Mouse (Mus musculus) retina, postnatal 1 day (tissue): ENCODE measurements at regions not wholly inside any gene's neighbourhood (a gene's known extent, or its start where the extent isn't known, plus 50 kb on each side); places are given as distances from the start of the nearest gene placed in this dataset.

Experiments
- DNase-seq: peaks from one replicate; pipeline ENCODE4 v3.0.0-alpha.2; 2012

DNA sequence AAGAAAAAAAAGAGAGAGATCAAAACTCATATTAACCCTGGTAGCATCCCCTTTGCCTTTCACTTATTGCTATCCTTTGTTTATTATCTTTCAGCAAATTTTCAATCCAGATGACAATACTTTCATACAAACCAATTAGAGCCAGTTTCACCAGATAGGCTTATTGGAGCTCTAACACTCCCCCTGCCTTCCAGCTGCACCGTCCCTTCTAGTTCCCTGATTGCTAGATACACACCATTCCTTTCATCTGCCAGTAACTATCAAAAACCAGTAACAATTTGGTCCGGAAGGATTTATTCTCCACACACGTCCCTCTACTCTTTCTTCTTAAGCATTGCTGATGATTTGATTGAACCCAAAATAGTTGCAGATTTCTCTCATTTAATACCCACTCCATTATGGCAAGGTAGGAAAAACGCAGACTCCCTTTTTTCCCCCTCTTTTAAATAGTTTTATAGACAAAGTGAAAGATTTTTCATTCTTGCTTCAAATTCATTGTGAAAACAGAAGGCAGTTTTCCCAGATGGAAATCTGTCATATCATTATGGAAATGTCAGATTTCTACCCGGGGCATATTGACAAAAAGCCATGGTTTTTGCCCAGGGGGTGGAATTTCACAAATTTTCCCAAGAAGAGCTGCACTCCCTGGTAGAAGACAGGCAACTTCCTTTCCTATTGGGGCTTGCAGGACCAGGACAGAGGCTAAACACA, 617.3 kb downstream of the Bcl11a start:
- no peak for DNase-seq

DNA sequence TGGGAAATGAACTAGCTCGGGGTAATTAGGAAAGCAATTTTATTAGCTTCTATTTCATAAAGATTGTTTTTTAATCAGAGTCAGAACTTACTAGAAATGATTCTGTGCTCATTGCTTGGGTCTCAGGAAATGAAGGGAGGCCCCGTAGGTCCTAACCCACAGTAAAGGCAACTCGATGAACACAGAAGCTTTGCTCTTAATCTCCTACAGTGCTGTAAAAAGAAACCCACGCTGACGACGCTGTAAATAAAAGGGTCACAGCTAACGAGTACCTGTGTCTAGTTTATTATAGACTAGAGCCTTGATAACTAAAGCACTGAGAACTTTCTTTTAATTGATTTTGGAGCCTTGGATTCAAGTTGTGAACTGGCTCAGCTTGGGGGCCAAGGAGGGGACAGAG, 618.7 kb downstream of the Bcl11a start:
- DNase-seq = no peak

DNA sequence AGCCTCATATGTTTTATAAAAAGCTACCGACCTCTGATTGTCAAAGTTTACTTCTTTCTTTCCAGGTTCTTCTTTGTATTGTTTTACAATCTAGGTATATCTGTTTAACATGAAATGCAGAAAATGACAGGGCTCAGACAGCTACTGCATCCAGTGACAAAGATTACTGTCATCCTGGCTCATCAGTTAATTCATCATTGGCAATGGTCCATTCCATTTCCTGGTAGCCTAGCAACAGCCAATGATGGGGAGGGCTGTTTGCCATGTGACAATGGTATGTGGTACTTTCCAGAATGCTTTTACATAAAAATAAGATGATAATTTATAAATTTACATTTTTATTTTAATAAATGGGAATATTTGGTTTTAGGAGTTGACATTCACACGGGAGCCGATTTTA, 630.9 kb downstream of the Bcl11a start:
- DNase-seq = no peak

DNA sequence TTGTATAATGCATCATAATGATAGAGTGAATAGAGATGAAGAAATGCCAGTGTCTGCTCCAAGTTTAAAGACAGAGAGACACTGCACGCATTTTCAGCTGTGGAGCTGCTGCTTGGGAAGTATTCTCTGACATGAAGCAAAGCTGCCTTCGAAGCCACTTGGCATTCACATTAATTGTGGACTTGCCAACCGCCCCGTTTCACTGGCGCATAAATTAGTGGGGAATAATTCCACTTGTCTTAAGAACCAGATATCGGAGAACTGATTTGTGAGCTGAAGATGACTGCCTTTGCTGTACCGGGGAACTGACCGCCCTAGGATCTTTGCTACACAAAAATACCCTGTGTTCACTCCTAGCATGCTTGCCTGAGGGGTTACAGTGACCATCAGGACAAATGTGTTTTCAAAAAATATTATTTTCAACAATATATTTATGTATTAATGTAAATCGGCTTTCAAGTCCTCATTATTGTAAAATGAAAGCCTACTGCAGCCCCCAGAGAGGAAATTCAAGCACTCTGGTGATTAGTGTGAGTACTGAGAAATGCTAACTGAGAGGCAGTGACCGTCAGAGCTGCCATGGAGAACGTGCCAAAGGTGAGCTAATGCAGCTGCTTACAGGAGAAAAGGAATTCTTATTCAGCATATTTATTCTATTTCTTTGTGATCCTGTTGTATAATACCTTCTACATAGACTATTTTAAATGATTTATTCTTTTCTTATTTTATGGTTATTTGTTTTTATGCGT, 638.9 kb downstream of the Bcl11a start:
- no peak for DNase-seq

DNA sequence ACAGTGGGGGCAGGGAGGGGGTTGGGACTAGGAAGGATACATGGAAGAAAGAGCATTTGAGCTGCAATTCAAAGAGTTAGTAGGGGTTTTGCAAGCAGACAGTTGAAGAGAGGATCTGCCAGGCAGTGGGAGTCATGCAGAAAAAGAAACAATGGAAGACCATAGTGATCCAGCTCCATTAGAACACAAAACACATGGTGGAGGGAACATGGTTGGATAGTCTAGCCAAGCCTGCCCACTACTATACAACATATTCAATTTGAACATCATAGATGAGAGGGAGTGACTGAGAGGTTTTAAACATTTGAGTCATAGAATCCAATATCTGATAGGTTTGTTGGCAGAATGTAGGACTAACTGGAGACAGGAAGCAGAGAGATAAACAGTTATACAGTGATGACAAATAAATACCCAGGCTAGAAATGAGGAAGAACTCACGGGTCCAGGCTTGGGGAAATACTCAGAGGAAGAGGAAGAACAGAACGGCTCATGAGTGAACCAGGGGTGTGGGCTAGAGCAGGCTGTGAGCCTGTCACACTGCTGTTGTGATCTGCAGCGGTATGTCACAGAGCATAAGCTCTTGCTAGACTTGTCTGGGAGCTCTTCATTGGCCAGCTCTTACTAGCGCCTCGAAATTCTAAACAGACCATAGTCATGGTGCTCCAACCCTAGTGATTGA, 646.5 kb downstream of the Bcl11a start:
- DNase-seq = no peak

DNA sequence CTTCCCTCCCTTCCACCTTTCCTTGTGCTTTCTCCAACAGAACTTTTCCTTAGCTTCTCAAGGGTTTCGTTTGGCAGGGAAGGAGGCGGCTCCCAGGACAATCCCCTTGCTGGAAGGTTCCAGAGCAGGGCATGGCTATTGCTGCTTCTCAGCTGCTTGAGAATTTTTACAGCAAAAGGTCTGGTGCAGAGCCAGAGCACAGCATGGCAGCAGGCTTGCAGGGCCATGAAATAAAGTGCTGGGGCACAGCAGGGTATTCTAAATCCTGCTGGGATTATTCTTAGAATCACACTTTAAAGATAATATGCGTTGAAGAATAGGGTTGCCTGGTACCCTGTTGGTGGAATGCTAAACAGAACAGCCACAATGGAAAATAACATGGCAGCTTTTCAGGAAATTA, 648.5 kb downstream of the Bcl11a start:
- no peak for DNase-seq

DNA sequence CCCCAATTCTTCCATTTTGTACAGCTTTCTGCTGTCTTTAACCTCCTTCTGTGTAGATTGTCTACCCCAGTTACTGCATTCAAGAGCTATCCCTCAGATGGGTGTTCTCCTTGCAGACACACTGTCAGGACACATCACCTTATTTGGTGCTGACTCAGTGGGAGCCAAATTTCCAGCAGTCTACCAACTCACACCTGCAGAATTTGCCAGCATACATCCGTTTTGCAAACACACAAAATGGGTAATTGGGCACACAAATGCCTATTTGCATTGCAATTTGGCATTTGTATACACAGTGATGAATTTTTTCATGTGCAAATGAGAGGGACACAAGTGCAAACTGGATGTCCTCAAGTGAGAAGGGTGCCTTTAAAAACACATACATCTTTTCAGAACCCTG, 649.5 kb downstream of the Bcl11a start:
- DNase-seq = no peak

DNA sequence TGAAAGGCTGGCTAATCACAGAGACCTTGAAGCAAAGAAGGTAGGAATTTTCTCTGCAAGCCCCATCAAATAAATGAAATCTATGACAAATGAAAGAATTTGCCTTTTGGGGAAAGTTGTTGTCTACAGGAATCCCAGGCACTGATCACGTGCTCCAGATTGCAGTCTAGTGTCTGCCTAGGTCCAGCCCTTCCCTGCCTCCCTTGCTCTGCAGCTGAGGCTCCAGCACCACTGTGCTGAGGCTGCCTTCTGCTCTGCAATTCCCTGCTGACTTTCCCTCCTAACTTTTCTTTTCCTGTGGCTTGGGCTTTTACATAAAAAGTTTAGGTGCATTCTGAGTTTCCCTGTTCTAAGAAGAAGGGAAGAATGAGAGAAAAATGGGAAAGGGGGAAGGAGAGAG, 653.6 kb downstream of the Bcl11a start:
- no peak for DNase-seq

DNA sequence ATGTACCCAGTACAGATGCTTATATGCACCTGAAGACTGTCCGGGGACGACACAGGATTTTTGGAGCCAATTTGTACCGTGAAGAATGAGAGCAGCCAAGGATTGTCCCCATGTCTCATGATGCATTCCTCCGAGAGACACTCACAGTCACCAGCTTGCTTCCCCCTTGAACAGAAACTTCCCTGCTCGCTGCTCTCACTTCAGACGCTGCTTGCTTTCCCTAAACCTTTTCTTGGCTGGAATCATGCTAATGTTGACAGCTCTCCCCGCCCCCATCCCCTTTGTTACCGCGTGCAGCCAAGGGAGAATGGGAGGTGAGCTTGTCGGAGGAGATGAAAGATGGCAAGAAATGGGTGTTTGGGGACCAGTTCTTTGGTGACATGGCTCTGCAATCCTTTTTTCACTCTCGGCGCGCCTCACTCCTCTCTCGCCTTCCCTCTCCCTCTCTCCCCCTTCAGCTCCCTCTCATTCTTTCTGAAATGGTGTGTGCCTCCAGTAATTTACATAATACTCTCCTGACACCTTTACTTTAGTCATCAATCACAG, 661.9 kb downstream of the Bcl11a start:
- peak; percentile 56 for DNase-seq

DNA sequence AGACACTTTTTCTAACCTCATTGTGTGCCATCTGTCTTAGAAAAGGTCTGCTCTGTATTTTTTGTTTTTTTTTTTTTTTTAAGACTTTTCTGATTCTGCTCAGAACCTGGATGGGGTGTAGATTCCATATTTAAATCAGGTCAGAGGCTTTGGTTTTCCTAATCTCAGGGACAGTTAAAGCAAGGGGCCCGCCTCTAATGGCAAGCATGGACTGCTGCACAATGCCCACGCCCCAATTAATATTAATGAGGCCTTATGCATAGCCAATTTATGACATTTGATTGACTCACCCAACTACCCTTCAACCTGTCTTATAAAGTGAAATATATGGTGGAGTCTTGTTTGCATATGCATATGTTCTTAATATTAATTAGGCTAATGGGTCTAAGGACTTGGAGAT, 662.6 kb downstream of the Bcl11a start:
- DNase-seq = peak; percentile 61

DNA sequence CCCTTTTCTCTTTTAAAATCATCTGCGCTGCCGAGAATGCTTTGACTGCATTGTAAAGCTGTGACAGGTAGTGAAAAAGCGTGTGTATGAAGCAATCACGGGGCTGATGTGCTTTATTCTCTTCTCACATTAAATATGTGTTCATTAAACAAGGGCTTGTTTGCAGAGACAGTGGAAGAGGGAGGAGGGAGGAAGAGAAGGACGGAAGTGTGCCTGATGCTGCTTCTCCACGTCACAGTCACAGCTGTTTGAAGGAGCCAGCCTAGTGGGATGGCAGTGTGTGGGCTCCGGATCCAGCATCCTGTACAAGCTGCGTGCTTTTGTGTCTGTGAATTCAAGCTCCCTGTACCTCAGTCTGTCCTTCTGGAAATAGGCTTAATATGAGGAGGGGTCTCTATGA, 664.7 kb downstream of the Bcl11a start:
- no peak for DNase-seq

DNA sequence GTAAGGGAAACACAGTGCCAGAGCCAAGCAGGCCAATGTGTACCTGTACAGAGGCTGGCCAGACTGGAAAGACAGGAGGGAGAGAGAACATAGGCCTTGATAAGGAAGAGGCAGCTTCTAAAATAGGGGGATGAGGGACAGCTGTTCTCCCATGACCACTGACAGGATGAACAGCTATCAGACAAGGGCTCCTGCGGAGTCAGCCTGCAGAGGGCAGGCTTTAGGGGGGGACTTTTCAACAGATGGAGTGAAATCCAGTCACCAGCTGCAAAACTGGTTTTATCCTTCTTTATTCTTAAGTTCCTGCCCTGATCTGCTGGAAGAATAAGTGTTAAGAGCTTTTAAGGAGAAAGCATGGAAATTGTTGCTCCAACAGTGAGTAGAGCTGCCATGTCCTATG, 665.6 kb downstream of the Bcl11a start:
- no peak for DNase-seq

DNA sequence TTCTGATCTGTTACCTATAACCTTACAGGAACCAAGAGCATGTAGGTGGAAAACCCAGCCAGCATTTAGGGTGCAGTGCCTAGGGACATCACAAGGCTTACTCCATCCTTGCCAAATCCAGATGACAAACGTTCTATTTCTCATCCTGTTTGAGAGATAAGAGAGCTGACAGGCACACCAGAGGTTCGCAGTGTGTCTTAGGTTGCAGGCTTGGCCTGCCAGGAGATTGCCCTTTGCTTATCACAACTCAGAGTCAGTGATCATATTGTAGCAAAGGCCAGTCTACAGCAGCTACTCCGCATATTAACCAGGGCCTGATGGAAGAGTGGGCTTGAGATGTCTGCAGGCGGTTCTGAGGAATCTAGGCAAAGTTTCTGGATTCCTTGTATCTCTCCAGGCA, 668.0 kb downstream of the Bcl11a start:
- no peak for DNase-seq

DNA sequence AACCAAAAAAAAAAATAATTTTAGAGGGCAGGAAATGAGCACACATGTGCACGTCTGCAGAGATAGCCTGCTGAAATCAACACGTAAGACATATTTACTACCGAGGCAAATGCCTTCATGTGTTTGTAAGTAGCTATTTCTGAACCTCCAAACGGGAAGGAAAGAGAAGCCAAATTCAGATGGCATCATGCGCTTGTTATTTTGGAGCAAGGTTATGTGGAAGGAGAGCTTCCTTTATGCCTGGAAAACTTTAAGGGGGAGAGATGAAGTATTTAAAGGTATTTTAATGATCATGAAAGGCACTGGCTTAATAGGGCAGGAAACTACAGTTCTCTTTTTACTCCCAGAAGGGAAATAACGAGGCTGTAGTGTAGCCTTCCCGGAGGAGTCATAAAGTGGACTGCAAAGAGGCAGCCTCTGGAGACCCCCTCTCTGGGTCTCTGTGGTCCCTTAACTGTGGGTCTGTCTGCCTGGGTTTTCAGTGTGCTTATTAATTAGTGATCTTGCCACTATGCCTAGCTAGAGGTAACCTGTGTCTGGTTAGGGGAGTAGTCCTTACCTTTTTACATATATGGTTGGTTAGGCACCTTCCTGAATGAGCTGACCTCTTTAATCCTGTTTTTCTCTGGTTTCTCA, 672.4 kb downstream of the Bcl11a start:
- no peak for DNase-seq

DNA sequence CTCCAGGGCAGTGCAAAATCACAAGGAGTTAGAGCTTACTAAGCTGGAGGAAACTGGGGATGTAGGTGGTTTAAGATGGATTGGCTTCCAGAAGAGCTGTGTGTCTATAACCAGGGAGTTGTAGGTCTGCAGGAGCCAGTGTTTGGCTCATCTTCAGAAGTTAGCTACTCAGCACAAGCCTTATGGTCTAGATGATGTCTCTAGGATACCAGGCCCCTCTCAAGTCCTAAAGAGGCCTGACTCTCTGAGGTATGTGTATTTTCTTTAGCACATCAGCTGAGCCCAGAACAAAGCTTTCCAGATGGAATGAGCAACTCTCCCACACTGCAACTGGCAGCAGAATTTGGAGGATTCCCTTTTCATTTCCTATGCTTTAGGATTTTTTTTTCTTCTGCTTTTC, 680.3 kb downstream of the Bcl11a start:
- DNase-seq = no peak

DNA sequence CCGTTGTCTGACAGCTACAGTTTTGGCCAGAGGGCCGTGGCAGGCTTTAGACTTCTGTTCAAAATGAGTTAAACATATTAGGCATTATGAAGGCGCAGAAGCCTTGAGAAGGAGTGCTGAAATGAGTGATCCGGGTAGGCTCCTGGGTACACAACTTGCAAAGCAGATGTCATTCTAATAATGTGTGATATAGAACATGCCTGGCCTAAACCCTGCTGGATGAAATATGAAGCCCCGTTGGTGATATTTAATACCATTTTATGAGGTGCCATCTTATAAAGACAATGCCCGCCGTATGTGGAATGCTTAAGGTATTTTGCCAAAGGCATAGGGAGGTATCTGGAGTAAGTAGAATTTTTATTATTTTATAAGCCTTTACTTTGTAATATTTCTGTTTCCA, 705.6 kb downstream of the Bcl11a start:
- DNase-seq = no peak

DNA sequence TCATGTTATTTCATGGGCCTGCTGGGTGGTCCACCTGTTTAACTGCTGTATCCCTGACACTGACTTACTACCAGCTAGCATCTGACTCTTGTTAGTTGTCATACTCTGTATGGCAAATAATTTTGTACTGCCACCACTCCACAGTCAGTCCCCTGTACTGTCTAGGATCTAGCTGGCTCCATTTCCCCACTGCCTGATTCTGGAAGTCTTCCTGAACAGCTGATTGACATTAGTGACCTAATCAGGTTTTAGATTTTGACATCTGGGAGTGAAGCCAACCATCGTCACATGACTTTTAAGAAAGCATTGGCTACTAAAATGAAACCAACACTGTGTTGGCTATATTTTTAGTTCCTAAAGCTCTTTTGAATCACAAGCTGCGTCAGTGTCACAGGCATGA, 711.3 kb downstream of the Bcl11a start:
- DNase-seq = no peak

DNA sequence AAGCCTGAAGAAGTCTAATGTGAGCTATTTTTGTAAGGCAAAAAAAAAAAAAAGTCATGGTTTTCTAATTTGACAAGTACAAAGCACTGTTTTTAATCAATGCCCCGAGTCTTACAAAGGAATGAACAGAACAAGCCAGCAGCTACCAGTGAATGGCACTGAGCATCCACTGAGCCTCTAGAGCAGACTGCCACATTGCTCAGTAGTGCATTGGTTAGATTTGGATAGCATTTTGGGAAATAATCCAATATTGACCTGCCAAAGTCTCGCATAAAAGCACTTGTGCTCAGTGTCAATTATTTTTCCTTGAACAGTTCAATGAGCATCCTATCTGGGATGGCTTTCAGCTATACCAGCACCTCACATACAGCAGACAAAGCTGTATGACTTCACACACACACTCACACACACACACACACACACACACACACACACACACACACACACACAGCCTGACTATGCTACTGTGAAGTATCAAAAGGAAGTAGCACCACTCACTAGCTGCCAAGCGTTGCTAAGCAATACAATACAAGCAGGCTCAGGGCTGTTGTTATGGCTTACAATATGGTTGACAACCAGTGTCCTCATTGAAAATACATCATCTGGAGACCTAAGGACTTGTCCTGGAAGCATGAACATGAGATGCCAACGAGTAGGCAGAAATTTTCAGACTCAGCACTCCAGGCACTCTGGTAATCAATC, 717.8 kb downstream of the Bcl11a start:
- DNase-seq = peak; percentile 6

DNA sequence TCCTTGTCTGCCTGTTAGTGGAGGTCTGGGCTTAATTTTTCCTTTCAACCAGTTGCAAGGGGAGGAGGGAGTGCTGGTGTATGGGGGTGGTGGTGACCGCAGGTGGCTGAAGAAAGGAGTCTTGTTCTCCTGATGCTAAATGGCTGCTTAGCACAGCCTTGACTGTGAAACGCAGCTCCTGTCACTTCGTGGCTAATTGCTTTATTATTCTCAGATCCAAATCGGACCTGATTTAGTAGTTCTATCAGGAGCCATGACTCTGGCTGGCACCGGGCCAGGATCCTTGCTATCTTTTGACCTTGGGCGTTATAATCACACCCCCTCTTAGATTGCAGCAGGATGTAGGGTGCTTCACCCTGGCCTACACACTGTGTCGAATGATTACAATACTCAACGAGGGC, 726.8 kb downstream of the Bcl11a start:
- peak; percentile 28 for DNase-seq

DNA sequence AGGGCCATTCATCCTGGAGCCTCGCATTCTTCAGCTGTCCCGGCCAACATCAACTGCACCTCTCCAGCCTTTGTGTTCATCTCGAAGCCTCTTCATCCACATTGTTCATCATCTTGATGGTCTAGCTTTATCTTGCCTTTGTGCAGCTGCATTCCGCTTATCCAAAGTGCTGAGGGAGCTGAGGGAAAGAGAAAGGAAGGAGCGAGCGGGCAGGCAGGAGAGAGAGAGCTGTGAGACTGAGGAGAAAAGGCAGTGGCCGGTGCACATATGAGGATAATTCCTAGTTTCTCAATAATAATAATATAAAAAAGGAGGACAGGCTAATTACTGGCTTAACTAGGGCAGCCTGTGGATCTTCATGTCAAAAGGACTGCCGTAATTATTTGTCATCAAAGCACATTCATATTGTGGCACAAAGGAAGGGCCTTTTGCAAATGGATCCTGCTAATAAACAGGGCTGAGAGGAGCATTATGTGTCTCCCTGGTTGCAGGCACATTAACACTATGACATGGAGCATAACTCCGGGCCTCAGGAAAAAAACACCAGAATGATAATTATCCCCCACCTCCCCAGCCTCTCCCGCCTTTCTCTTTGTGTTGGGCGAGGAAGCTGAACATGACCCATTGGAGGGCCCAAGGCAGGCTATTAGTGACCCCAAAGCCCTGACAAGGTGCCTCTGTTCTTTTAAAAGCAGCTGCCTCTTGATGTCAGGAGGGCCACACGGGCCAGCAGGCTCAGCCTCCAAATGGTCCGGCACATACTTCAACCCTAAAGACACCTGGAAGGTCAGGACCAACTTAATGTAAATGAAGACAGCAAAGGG, 751.9 kb downstream of the Bcl11a start:
- peak; percentile 69 for DNase-seq

DNA sequence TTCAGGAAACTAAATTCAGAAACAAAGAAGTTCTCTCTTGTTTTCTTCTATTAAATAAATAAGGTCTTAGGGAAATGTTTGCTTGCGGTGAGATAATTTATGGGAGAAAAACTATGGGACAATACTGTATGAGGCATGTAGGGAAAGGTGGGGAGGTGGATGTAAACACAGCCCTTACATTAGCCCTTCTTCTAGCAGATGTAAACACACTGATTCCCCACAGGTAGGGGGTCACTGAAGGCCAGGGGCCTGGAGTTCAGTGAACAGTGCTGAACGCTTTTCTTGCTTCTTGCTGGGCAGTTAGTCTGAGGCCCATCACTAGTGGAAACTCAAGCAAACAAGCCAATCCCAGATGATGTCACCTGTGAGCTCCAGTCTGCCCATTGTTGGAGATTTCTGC, 752.6 kb downstream of the Bcl11a start:
- DNase-seq = no peak
